Mouse (Mus musculus) splenic B cell, adult 2 months (primary cell): Measurements from ENCODE around the gene Slc2a1.

Experiments used
- DNase-seq: peaks from one replicate; pipeline ENCODE4 v3.0.0-alpha.2; 2011; ENCODE audit warnings: low read depth, low spot score
- H3K27me3 ChIP-seq: 2 replicates; pipeline ENCODE4 v1.6.1; 2012; ENCODE audit warnings: mild to moderate bottlenecking, low read length, moderate library complexity, mixed read lengths; ENCODE audit not compliant: control insufficient read depth, poor library complexity, insufficient read depth, severe bottlenecking
- H3K36me3 ChIP-seq: 2 replicates; pipeline ENCODE4 v1.6.1; 2012; ENCODE audit warnings: mild to moderate bottlenecking, low read length, moderate library complexity, mixed read lengths; ENCODE audit not compliant: control insufficient read depth, poor library complexity, insufficient read depth, severe bottlenecking

Slc2a1 gene

DNA sequence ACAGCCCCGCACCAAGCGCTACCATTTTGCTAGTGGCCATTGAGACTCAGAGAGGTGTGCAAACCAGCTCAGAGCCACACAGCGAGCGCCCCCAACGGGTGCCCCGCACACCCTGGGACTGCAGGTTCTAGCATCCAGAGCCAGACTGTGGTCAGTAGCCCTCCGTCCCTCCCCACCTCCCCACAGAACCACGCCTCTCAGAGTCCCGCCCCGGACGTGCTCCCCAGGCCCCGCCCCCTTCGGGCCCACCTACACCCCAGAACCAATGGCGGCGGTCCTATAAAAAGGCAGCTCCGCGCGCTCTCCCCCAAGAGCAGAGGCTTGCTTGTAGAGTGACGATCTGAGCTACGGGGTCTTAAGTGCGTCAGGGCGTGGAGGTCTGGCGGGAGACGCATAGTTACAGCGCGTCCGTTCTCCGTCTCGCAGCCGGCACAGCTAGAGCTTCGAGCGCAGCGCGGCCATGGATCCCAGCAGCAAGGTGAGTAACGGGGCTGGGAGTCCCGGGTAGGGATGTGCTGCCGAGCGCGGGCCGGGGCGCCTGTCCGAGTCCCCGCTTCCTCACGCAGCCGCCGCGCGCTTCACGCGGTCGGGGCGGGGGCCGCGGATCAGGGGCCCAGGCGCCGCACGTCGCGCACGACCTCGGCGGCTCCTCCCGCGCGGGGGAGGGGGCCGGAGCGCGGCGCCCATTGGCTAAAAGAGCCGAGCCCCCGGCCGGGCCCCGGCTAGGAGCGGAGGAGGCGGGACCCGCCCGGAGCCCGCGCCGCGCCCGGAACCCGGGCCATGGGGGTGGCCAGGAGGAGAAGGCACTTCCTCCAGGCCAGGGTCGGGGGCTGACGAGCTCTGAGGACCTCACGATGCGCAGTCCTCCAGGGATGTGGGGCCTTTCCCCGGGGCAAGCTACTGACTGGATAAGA, at the start of gene Slc2a1:
Slc2a1 (plus strand) TSS at position 217 of the 914 bp plus-strand sequence.
- Histone ChIP-seq H3K36me3 (no peaks in the 10 kb centered on the region; the same call in 1 of the 2 replicates), H3K27me3 (no peaks in the 10 kb centered on the region)
- peak; percentile 96 for DNase-seq

- Histone ChIP-seq H3K27me3 (no peaks in the 10 kb centered on the region), H3K36me3 (no peaks in the 10 kb centered on the region)
- no peak for DNase-seq
These were observed 41.7 kb upstream of the Slc2a1 start for GRCm38 (mm10) chr4:119066791-119067190.

- DNase-seq = no peak
- H3K36me3 ChIP-seq = no peaks in the 10 kb centered on the region
- no peaks in the 10 kb centered on the region for H3K27me3 ChIP-seq
These were observed 41.3 kb upstream of the Slc2a1 start for GRCm38 (mm10) chr4:119067204-119067603.

DNA sequence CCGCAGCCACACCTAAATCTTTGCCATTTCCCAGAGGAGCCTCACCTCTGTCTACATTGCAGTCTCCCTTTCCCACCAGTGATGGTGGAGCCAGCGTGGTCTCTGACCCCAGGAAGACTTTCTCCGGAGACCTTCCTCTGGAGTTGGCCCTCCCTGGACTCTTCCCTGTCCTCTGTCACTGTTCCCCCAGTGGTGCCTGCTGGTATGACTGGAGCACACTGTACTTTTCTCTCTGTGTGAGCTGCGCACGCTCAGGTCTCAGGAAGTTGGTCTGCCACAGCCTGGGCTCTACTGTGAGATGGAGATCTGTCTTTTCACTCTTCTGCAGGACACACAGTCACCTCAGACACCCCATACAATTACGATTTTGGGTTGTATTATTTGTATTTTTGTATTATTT, 39.6 kb upstream of the Slc2a1 start:
- DNase-seq = peak; percentile 5
- H3K36me3 ChIP-seq = no peaks in the 10 kb centered on the region
- no peaks in the 10 kb centered on the region for H3K27me3 ChIP-seq

- Histone ChIP-seq H3K27me3 (no peaks in the 10 kb centered on the region), H3K36me3 (no peaks in the 10 kb centered on the region)
- DNase-seq = no peak
These were observed 38.3 kb upstream of the Slc2a1 start for GRCm38 (mm10) chr4:119070181-119070580.

- DNase-seq = no peak
- Histone ChIP-seq H3K36me3 (no peaks in the 10 kb centered on the region), H3K27me3 (no peaks in the 10 kb centered on the region)
These were observed 37.4 kb upstream of the Slc2a1 start for GRCm38 (mm10) chr4:119070959-119071647.

DNA sequence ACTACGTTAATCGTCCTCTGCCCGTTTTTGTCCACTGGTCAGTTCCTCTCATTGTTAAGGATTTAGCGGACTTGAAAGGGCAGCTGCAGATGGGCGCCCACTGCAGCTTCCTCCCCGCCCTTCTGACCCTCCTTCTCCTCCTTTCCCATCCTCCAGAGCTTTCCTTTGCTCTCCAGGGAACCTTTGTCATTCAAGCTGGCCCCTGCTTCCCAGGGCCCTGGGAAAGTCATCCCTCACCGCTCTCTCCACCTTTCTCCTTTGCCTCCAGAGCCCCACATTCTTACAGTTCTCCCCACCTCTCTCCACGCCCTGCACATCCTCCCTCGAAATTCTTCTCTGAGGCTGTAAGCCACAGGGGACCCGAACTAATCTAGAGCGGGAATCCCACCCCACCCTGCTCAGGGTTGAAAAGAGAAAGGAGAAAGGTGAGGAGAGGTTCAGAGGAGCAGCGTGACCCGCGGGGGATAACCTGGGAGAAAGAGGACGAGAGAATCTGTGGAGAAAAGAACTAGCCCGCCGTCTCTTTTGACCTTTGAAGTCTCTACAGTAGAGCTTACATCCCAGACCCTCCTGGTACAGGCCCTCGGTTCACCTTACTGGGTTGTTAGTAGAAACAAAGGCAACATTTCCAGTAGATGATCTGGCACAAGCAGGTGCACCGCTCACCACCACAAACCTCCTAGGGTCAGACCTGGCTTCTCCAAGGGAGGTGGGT, 36.7 kb upstream of the Slc2a1 start:
- Histone ChIP-seq H3K36me3 (no peaks in the 10 kb centered on the region), H3K27me3 (no peaks in the 10 kb centered on the region)
- no peak for DNase-seq

GRCm38 (mm10) chr4:119072363-119072940, 36.1 kb upstream of the Slc2a1 start:
- Histone ChIP-seq H3K27me3 (no peaks in the 10 kb centered on the region), H3K36me3 (no peaks in the 10 kb centered on the region)
- DNase-seq = no peak

DNA sequence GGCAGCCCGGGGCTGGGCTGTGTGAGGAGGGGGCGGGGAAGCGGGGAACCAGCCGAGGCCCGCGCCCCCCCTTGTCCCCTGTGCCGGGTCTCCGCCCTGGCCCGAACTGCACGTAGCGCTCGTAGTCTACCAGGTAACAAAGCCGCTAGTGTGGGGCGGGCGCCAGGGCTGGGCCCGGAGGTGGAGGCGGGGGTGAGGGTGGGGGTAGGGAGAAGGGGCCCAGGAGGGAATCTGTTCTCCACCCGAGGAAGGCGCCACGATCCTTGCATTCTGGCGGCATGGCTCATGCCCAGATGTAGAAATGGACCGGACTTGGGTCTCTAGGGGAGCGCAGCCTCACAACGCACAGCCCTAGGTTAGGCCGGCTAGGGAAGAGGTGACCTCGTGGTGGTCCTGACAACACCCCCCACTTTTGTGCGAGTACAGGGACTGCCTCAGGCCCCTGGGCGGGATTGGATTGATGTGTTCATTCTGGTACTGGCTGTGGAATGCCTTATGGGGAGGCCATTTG, 35.5 kb upstream of the Slc2a1 start:
- Histone ChIP-seq H3K36me3 (no peaks in the 10 kb centered on the region), H3K27me3 (no peaks in the 10 kb centered on the region)
- no peak for DNase-seq

GRCm38 (mm10) chr4:119073626-119074025, 34.9 kb upstream of the Slc2a1 start:
- DNase-seq = no peak
- Histone ChIP-seq H3K36me3 (no peaks in the 10 kb centered on the region), H3K27me3 (no peaks in the 10 kb centered on the region)

GRCm38 (mm10) chr4:119074596-119074995, 33.9 kb upstream of the Slc2a1 start:
- no peak for DNase-seq
- no peaks in the 10 kb centered on the region for H3K36me3 ChIP-seq
- no peaks in the 10 kb centered on the region for H3K27me3 ChIP-seq

- DNase-seq = no peak
- no peaks in the 10 kb centered on the region for H3K36me3 ChIP-seq
- H3K27me3 ChIP-seq = no peaks in the 10 kb centered on the region
These were observed 33.2 kb upstream of the Slc2a1 start for GRCm38 (mm10) chr4:119075273-119075672.

DNA sequence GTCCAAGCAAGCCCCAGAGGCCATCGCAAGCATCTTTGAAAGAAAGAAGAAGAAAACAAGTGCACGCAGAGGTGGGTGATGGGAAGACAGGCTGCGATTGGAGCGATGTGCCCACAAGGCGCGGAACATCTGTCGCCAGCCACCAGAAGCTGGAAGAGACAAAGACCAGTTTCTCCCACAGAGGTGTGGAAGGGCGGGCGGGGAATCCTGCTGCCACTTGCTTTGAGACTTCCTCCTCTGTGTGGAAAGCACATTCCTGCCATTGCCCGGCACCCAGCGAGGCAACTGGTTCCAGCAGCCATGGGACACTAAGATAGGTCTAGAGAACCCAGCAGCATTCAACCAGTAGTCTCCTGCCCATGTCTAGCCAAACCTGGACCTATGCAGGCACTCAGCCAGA, 32.2 kb upstream of the Slc2a1 start:
- Histone ChIP-seq H3K27me3 (no peaks in the 10 kb centered on the region), H3K36me3 (no peaks in the 10 kb centered on the region)
- DNase-seq = no peak

DNA sequence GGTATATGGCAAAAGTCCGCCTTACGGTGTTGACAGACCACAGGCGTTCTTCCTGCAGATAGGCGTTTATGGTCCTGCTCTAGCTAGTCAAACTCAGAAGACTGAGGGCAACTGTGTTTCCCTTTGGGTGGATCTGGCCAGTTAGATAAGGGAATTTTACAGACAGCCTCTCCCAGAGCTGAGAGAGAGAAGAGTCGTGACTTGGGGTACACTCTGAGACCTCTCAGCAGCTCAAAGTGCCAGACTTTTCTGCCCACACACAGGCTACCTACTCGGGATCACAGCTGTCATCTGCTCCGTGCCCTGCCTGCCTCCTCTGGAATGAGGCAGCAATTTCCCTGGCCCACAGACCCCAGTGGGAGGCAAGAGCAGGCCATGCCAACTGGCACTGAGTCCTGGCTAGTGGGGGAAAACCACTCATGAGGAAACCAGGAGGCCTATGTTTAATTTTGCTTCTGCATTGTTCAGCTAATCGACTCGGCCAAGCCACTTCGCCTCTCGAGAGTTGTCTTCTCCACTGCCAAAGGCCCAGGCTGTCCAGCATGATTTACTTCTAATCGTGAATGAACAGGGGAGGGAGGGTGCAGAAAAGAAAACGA, 31.3 kb upstream of the Slc2a1 start:
- no peak for DNase-seq
- no peaks in the 10 kb centered on the region for H3K36me3 ChIP-seq
- H3K27me3 ChIP-seq = no peaks in the 10 kb centered on the region
